Mouse (Mus musculus) bone marrow macrophage, adult 2 months (primary cell): Measurements from ENCODE around the gene Fdxr.

Source experiments
- CTCF ChIP-seq: IDR thresholded peaks from 2 replicates; pipeline ENCODE4 v1.5.1; 2012; ENCODE audit warnings: low read depth, mild to moderate bottlenecking, low read length, moderate library complexity
- POLR2A ChIP-seq: IDR thresholded peaks from 2 replicates; pipeline ENCODE4 v1.6.1; 2012; ENCODE audit warnings: mild to moderate bottlenecking, low read depth, low read length, borderline replicate concordance

GRCm38 (mm10) chr11:115236570-115236969, 40.3 kb downstream of the Fdxr start:
- TF ChIP-seq POLR2A (no peak), CTCF (no peak)
